Mouse (Mus musculus) midbrain, embryonic 11.5 days (tissue): ENCODE data around the gene Shroom4. TPM values are rescaled to one million over a fixed set of nuclear protein-coding genes. Genes with fewer than 3 reads are reported as not detected.
A peak's percentile ranks its signal among the peaks of the same experiment; 100 is the strongest.

Experiments used
- ATAC-seq: fragments of 200-750 bp; cut with Nextera tagmentation; 2 replicates; pipeline ENCODE4 v1.8.0; 2017; ENCODE audit warnings: moderate TSS enrichment, moderate library complexity; ENCODE audit not compliant: low FRiP score
- DNase-seq: peaks from one replicate; pipeline ENCODE4 v3.0.0; 2015; ENCODE audit warnings: low spot score; ENCODE audit errors: missing footprints
- H3K27ac ChIP-seq: fragments of 300-500 bp; sonication (generic); 2 replicates; pipeline ENCODE4 v1.5.1; 2014; ENCODE audit warnings: low read depth, low read length
- H3K27me3 ChIP-seq: fragments of 300-500 bp; sonication (generic); 2 replicates; pipeline ENCODE4 v1.6.1; 2014; ENCODE audit warnings: mild to moderate bottlenecking, low read length, moderate library complexity, mixed read lengths; ENCODE audit not compliant: control insufficient read depth, insufficient read depth
- H3K36me3 ChIP-seq: fragments of 300-500 bp; sonication (generic); 2 replicates; pipeline ENCODE4 v1.6.1; 2014; ENCODE audit warnings: mild to moderate bottlenecking, low read length, moderate library complexity, mixed read lengths; ENCODE audit not compliant: control insufficient read depth, insufficient read depth
- H3K4me1 ChIP-seq: fragments of 300-500 bp; sonication (generic); 2 replicates; pipeline ENCODE4 v1.6.1; 2014; ENCODE audit warnings: low read length; ENCODE audit not compliant: control insufficient read depth, insufficient read depth
- H3K4me2 ChIP-seq: fragments of 300-500 bp; sonication (generic); 2 replicates; pipeline ENCODE4 v1.6.1; 2014; ENCODE audit warnings: mild to moderate bottlenecking, moderate library complexity
- H3K4me3 ChIP-seq: fragments of 300-500 bp; sonication (generic); 2 replicates; pipeline ENCODE4 v1.5.1; 2014; ENCODE audit warnings: low read depth, low read length
- H3K9ac ChIP-seq: fragments of 300-500 bp; sonication (generic); 2 replicates; pipeline ENCODE4 v1.6.1; 2014; ENCODE audit warnings: low read length
- H3K9me3 ChIP-seq: fragments of 300-500 bp; sonication (generic); 2 replicates; pipeline ENCODE4 v1.6.1; 2016; ENCODE audit warnings: low read length; ENCODE audit not compliant: control insufficient read depth
- WGBS: fragments of 180-500 bp; shearing (Covaris S2); extraction: QIAGEN DNeasy Blood & Tissue Kit; methylation state at CpG from one replicate; pipeline ENCODE4 v1.1.7; 2014; 5-methylcytosine and 5-hydroxymethylcytosine counted together
- polyA plus RNA-seq: library from polyadenylated mRNA; unstranded; fragments of >200 nt; fragmentation: Nextera tagmentation; extraction: Ambion mirVana; gene quantifications from 2 replicates; pipeline ENCODE4 v1.2.1, GENCODE M21; 2014

Shroom4 gene
- 3.9 and 4.9 TPM in 2 replicates for polyA plus RNA-seq

DNA sequence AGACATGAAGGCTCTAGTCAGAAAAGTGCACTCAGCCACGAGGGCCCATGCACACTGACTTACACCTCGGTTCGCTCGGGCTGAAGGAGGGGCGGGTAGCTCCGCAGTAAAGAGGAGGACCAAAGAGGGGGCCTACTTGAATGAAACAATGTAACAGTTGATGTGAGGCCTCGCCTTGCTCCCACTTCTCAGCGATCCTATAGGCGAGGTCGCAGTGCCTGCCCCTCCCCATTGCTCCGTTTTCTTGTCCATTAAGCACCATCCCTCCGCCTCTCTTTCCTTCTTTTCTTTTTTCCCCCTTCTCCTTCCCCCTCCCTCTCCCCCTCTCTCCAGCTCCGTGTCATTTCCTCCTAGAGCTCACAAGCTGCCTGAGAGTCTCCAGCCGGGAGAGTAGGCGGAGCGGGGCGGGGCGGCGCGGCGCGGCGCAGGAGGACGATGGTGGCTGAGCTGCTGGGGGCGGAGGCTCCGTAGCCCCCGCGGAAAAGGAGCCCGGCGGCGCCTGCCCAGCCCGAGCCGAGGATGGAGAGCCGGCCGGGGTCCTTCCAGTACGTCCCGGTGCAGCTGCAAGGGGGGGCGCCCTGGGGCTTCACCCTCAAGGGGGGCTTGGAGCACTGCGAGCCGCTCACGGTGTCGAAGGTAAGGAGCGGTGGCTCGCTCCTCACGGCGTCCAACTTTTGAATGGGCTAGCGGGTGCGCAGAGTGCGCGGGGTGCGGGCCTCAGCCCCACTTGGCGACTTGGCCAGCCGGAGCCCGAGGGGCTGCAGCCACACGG is at the start of gene Shroom4:
TSS of gene Shroom4 (plus strand) at position 229 of the 772 bp plus-strand sequence.
- ATAC-seq, result peak; percentile 96
- WGBS, result 24% methylated on average over 40 of the region's 55 CpGs
- Histone ChIP-seq H3K4me2 (peak within 1 kb of the TSS; percentile 54), H3K36me3 (no peaks in the 10 kb centered on the region), H3K9ac (peak within 1 kb of the TSS; percentile 68), H3K27me3 (no peaks in the 10 kb centered on the region), H3K4me1 (no peaks in the 10 kb centered on the region), H3K9me3 (no peaks in the 10 kb centered on the region), H3K27ac (peak within 1 kb of the TSS; percentile 65), H3K4me3 (peak within 1 kb of the TSS; percentile 57)
- peak; percentile 93 for DNase-seq

DNA sequence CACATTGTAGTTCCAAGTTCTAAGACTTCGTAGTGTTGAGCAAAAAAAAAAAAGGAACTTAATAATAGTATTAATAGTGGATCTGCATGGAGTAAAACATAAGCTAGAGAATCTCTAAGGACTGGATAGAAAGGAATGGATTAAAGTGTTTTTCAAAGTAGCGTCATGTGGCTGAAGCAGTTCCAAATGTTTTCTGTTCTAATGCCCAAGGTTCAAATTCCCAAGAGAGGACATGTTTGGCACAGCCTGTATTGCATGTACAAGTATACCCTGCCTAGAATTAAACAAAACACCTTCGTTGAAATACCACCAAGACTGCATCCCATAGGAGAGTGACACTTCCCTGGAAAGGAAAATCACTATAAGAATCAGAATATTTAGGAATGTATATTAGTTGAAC is 42.8 kb upstream of the Shroom4 start:
- no peak for ATAC-seq
- Histone ChIP-seq H3K4me1 (no peaks in the 10 kb centered on the region), H3K36me3 (no peaks in the 10 kb centered on the region), H3K9me3 (no peaks in the 10 kb centered on the region), H3K4me2 (no peak overlapping the region), H3K4me3 (no peak overlapping the region), H3K27ac (no peak overlapping the region), H3K27me3 (no peaks in the 10 kb centered on the region), H3K9ac (no peak overlapping the region)
- WGBS, result 80% methylated on average over 3 of the region's 3 CpGs
- no peak for DNase-seq

- DNase-seq, result no peak
- H3K9ac ChIP-seq, result no peak overlapping the region
- WGBS, result 61% methylated on average over 6 of the region's 6 CpGs
Observed at GRCm38 (mm10) chrX:6357503-6358114, 42.0 kb upstream of the Shroom4 start.

GRCm38 (mm10) chrX:6368822-6369221 is 30.8 kb upstream of the Shroom4 start:
- Histone ChIP-seq H3K27me3 (no peaks in the 10 kb centered on the region), H3K4me2 (no peak overlapping the region), H3K9ac (no peak overlapping the region), H3K27ac (no peak overlapping the region), H3K9me3 (no peaks in the 10 kb centered on the region), H3K4me1 (no peaks in the 10 kb centered on the region), H3K4me3 (no peak overlapping the region), H3K36me3 (no peaks in the 10 kb centered on the region)
- ATAC-seq (no peak), DNase-seq (no peak)
- 88% methylated on average over 1 of the region's 1 CpGs for WGBS

More at GRCm38 (mm10) chrX:6357503-6358114, 42.0 kb upstream of the Shroom4 start:
- H3K9me3 ChIP-seq, result no peaks in the 10 kb centered on the region
- no peak for ATAC-seq
- H3K4me2 ChIP-seq, result no peak overlapping the region
- H3K4me1 ChIP-seq, result no peaks in the 10 kb centered on the region
- no peak overlapping the region for H3K27ac ChIP-seq
- H3K36me3 ChIP-seq, result no peaks in the 10 kb centered on the region
- no peaks in the 10 kb centered on the region for H3K27me3 ChIP-seq
- H3K4me3 ChIP-seq, result no peak overlapping the region

DNA sequence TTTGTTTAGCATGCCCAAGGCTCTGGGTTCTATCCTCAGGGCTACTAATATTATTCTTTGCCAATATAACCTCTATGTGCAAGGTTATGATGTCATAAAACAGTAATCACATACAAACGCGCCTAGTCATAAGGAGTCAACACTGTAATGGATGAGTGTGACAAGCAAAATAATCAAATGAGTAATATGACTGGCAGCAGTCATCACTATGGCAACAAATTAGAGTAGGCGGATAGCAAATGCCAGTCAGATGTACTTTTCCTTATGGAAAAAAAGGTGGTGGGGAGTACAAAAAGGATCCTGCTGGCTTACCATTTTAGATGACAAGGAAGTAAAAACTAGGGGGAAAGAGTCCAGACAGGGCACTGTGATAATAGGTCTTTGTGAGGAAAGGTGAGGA is 28.9 kb upstream of the Shroom4 start:
- Histone ChIP-seq H3K4me2 (no peak overlapping the region), H3K4me1 (no peaks in the 10 kb centered on the region), H3K9ac (no peak overlapping the region), H3K27me3 (no peaks in the 10 kb centered on the region), H3K9me3 (no peaks in the 10 kb centered on the region), H3K36me3 (no peaks in the 10 kb centered on the region), H3K27ac (no peak overlapping the region), H3K4me3 (no peak overlapping the region)
- 92% methylated on average over 3 of the region's 3 CpGs for WGBS
- no peak for DNase-seq
- no peak for ATAC-seq

- Histone ChIP-seq H3K36me3 (no peaks in the 10 kb centered on the region), H3K9ac (no peak overlapping the region), H3K4me1 (no peaks in the 10 kb centered on the region), H3K27ac (no peak overlapping the region), H3K4me3 (no peak overlapping the region), H3K27me3 (no peaks in the 10 kb centered on the region), H3K9me3 (no peaks in the 10 kb centered on the region), H3K4me2 (no peak overlapping the region)
- DNase-seq, result no peak
- WGBS, result 94% methylated on average over 1 of the region's 1 CpGs
- ATAC-seq, result no peak
Observed at GRCm38 (mm10) chrX:6393861-6394260, 5.8 kb upstream of the Shroom4 start.

- ATAC-seq, result 0 out of 2 replicates have a peak, but pooled peaks have one; percentile 1
- Histone ChIP-seq H3K4me1 (no peaks in the 10 kb centered on the region), H3K4me2 (peak overlapping the region; percentile 54), H3K27me3 (no peaks in the 10 kb centered on the region), H3K4me3 (peak overlapping the region; percentile 57), H3K9ac (peak overlapping the region; percentile 30; the same call in 1 of the 2 replicates), H3K27ac (no peak overlapping the region), H3K9me3 (no peaks in the 10 kb centered on the region), H3K36me3 (no peaks in the 10 kb centered on the region)
- no peak for DNase-seq
- WGBS, result 40% methylated on average over 1 of the region's 1 CpGs
Observed at GRCm38 (mm10) chrX:6399193-6399592, 461 bp upstream of the Shroom4 start.

DNA sequence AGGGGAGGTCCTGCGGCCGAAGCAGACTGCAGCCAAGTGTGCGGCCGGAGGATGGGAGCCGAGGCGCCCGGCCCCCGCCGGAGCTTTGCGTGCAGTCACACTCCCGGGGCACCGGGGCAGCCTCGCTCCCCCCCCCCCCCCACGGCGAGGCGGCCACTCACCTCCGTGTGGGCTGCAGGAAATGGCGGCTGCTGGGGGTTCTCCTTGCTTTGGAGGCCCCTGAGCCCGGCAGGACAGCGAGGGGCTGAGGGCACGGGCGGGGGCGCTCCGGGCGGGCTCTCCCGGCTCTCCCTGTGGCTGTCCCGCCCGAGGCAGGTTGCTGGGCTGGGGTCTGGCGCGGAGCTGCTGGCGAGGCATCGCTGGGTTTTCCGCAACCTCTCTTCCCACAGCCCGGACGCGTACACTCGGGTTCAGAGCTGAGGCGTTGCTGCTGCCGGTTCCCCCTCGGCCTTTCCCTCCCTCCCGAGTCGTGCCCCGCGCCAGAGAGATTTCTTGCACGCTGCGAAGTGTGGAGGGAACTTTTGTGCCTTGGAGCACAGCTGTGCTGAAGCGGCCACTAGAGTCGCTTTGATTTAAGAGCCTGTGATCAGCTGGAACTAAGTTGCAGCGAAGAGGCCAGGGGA is 855 bp downstream of the Shroom4 start:
- peak; percentile 62; the same call in 1 of the 2 replicates for ATAC-seq
- peak overlapping the region; percentile 68 for H3K9ac ChIP-seq
- H3K36me3 ChIP-seq, result no peaks in the 10 kb centered on the region
- DNase-seq, result peak; percentile 92
- no peaks in the 10 kb centered on the region for H3K27me3 ChIP-seq
- H3K27ac ChIP-seq, result peak overlapping the region; percentile 65
- peak overlapping the region; percentile 57 for H3K4me3 ChIP-seq
- no peaks in the 10 kb centered on the region for H3K4me1 ChIP-seq
- H3K9me3 ChIP-seq, result no peaks in the 10 kb centered on the region
- H3K4me2 ChIP-seq, result peak overlapping the region; percentile 54
- 20% methylated on average over 32 of the region's 49 CpGs for WGBS

DNA sequence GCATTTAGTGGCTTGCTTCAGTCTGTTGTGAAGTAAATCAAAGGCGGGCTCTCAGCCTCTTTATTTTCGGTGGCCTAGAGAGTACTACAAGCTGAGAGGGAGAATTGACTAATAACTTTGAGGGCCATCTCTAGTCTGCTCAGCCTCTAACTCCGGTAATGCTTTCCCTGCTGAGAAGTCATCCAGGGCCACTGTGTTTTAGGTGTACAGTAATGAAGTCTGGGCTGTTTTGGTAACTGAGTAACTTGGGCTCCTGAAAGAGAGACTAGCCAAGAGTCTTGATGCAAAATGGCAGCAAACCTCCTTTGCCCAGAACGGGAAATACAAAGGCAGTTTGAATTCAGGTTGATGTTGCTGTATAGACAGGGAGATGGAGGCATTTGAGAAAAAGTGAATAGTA is 3.3 kb downstream of the Shroom4 start:
- Histone ChIP-seq H3K4me3 (no peak overlapping the region), H3K4me2 (no peak overlapping the region), H3K9me3 (no peaks in the 10 kb centered on the region), H3K4me1 (no peaks in the 10 kb centered on the region), H3K27me3 (no peaks in the 10 kb centered on the region), H3K9ac (no peak overlapping the region), H3K36me3 (no peaks in the 10 kb centered on the region), H3K27ac (no peak overlapping the region)
- WGBS, result 84% methylated on average over 4 of the region's 4 CpGs
- ATAC-seq, result no peak
- DNase-seq, result no peak
